Mouse (Mus musculus): ENCODE data around the gene Ppp2r3d. TPM values are rescaled to one million over a fixed set of nuclear protein-coding genes. Genes with fewer than 3 reads are reported as not detected.

The Ppp2r3d gene
- polyA plus RNA-seq, 2 experiments: 19.0 to 40.1 TPM

GRCm38 (mm10) chr9:124439403-124439847, 37.3 kb downstream of the Ppp2r3d start:
- Histone ChIP-seq H3K4me1 (replicated peaks; ENCODE audit: control insufficient read depth in 2 of 2, insufficient read depth in 2 of 2, low read length in 1 of 2) (no peaks in the 10 kb centered on the region), H3K36me3 (replicated peaks; ENCODE audit: control insufficient read depth, insufficient read depth, low read depth) (peaks cover 9% of the 10 kb centered on the region), H3K4me2 (ENCODE audit: low read depth) (no peak overlapping the region), H3K9me3 (ENCODE audit: control insufficient read depth, low read length) (peaks cover 17% of the 10 kb centered on the region), H3K27me3 (ENCODE audit: control insufficient read depth, insufficient read depth, low read length) (no peaks in the 10 kb centered on the region), H3K9ac (replicated peaks) (no peak overlapping the region), H3K4me3 (ENCODE audit: insufficient read depth in 1 of 2, low read depth in 2 of 2, low read length in 2 of 2) (no peak overlapping the region), H3K27ac (no peak overlapping the region)
- ATAC-seq (ENCODE audit: insufficient read depth) (peak; percentile 42), DNase-seq (ENCODE audit: low read depth in 3 of 3, low spot score in 3 of 3) (no peak)
- TF ChIP-seq CTCF (IDR thresholded peaks at IDR 0.05; ENCODE audit: low read depth) (no peak), EP300 (IDR thresholded peaks at IDR 0.05; ENCODE audit: low read depth) (no peak)
- 83% methylated on average over 13 of the region's 13 CpGs for WGBS (ENCODE audit: insufficient replicate concordance)

GRCm38 (mm10) chr9:124438686-124439346, 37.9 kb downstream of the Ppp2r3d start:
- H3K4me2 ChIP-seq (ENCODE audit: low read depth): no peak overlapping the region
- H3K4me3 ChIP-seq (ENCODE audit: insufficient read depth in 1 of 2, low read depth in 2 of 2, low read length in 2 of 2): no peak overlapping the region
- DNase-seq (ENCODE audit: low read depth in 3 of 3, low spot score in 3 of 3) (no peak), ATAC-seq (ENCODE audit: insufficient read depth) (peak; percentile 24)
- TF ChIP-seq EP300 (IDR thresholded peaks at IDR 0.05; ENCODE audit: low read depth) (no peak), CTCF (IDR thresholded peaks at IDR 0.05; ENCODE audit: low read depth) (no peak)
- H3K4me1 ChIP-seq (replicated peaks; ENCODE audit: control insufficient read depth in 2 of 2, insufficient read depth in 2 of 2, low read length in 1 of 2): no peaks in the 10 kb centered on the region
- 91% methylated on average over 22 of the region's 22 CpGs for WGBS (ENCODE audit: insufficient replicate concordance)
- H3K27ac ChIP-seq: no peak overlapping the region
- peaks cover 17% of the 10 kb centered on the region for H3K9me3 ChIP-seq (ENCODE audit: control insufficient read depth, low read length)
- no peak overlapping the region for H3K9ac ChIP-seq (replicated peaks)
- H3K36me3 ChIP-seq (replicated peaks; ENCODE audit: control insufficient read depth, insufficient read depth, low read depth): peaks cover 9% of the 10 kb centered on the region
- H3K27me3 ChIP-seq (ENCODE audit: control insufficient read depth, insufficient read depth, low read length): no peaks in the 10 kb centered on the region

- under 1% methylated on average over 47 of the region's 47 CpGs for whole genome bisulfite sequencing (ENCODE audit: insufficient replicate concordance)
- H3K27me3 ChIP-seq (ENCODE audit: control insufficient read depth, insufficient read depth, low read length): no peaks in the 10 kb centered on the region
Measured at GRCm38 (mm10) chr9:124425411-124425885, 51.2 kb downstream of the Ppp2r3d start.

GRCm38 (mm10) chr9:124424542-124425410, 51.9 kb downstream of the Ppp2r3d start:
- H3K4me2 ChIP-seq (ENCODE audit: low read depth): peak overlapping the region; percentile 79
- H3K36me3 ChIP-seq (replicated peaks; ENCODE audit: control insufficient read depth, insufficient read depth, low read depth): no peaks in the 10 kb centered on the region
- H3K27ac ChIP-seq: peak overlapping the region; percentile 82
- TF ChIP-seq CTCF (IDR thresholded peaks at IDR 0.05; ENCODE audit: low read depth): no peak
- peak; percentile 13; the same call in 1 of the 2 replicates for TF ChIP-seq EP300 (IDR thresholded peaks at IDR 0.05; ENCODE audit: low read depth)
- H3K27me3 ChIP-seq (ENCODE audit: control insufficient read depth, insufficient read depth, low read length): no peaks in the 10 kb centered on the region
- peak overlapping the region; percentile 59 for H3K9ac ChIP-seq (replicated peaks)
- peaks cover 0 to 3% of the 10 kb centered on the region in 2 experiments; a peak in 2 of 4 replicates for H3K4me1 ChIP-seq (replicated peaks; ENCODE audit: control insufficient read depth in 2 of 2, insufficient read depth in 2 of 2, low read length in 1 of 2)
- no peaks in the 10 kb centered on the region for H3K9me3 ChIP-seq (ENCODE audit: control insufficient read depth, low read length)
- peak overlapping the region; percentile 72 to 79 for H3K4me3 ChIP-seq (ENCODE audit: insufficient read depth in 1 of 2, low read depth in 2 of 2, low read length in 2 of 2)
- DNase-seq (ENCODE audit: low read depth in 3 of 3, low spot score in 3 of 3) (peak; percentile 75 to 84 (median 76)), ATAC-seq (ENCODE audit: insufficient read depth) (peak; percentile 31)
- WGBS (ENCODE audit: insufficient replicate concordance): under 1% methylated on average over 48 of the region's 48 CpGs

More at GRCm38 (mm10) chr9:124425411-124425885, 51.2 kb downstream of the Ppp2r3d start:
- DNase-seq (ENCODE audit: low read depth in 3 of 3, low spot score in 3 of 3) (peak; percentile 55 to 68 (median 56)), ATAC-seq (ENCODE audit: insufficient read depth) (peak; percentile 0; the same call in 1 of the 2 replicates)
- H3K4me1 ChIP-seq (replicated peaks; ENCODE audit: control insufficient read depth in 2 of 2, insufficient read depth in 2 of 2, low read length in 1 of 2): peaks cover 0 to 3% of the 10 kb centered on the region in 2 experiments; a peak in 2 of 4 replicates
- peak overlapping the region; percentile 44 for H3K27ac ChIP-seq
- H3K9me3 ChIP-seq (ENCODE audit: control insufficient read depth, low read length): no peaks in the 10 kb centered on the region
- peak; percentile 3; the same call in 1 of the 2 replicates for TF ChIP-seq EP300 (IDR thresholded peaks at IDR 0.05; ENCODE audit: low read depth)
- no peak for TF ChIP-seq CTCF (IDR thresholded peaks at IDR 0.05; ENCODE audit: low read depth)
- peak overlapping the region; percentile 79 for H3K4me2 ChIP-seq (ENCODE audit: low read depth)
- no peak overlapping the region for H3K9ac ChIP-seq (replicated peaks)
- no peaks in the 10 kb centered on the region for H3K36me3 ChIP-seq (replicated peaks; ENCODE audit: control insufficient read depth, insufficient read depth, low read depth)
- peak overlapping the region; percentile 72 to 79 for H3K4me3 ChIP-seq (ENCODE audit: insufficient read depth in 1 of 2, low read depth in 2 of 2, low read length in 2 of 2)

- peaks cover 0 to 3% of the 10 kb centered on the region in 2 experiments; a peak in 2 of 4 replicates for H3K4me1 ChIP-seq (replicated peaks; ENCODE audit: control insufficient read depth in 2 of 2, insufficient read depth in 2 of 2, low read length in 1 of 2)
- peak overlapping the region; percentile 72 to 79 for H3K4me3 ChIP-seq (ENCODE audit: insufficient read depth in 1 of 2, low read depth in 2 of 2, low read length in 2 of 2)
- TF ChIP-seq EP300 (IDR thresholded peaks at IDR 0.05; ENCODE audit: low read depth) (no peak), CTCF (IDR thresholded peaks at IDR 0.05; ENCODE audit: low read depth) (no peak)
- H3K36me3 ChIP-seq (replicated peaks; ENCODE audit: control insufficient read depth, insufficient read depth, low read depth): no peaks in the 10 kb centered on the region
- H3K27ac ChIP-seq: peak overlapping the region; percentile 82
- H3K9ac ChIP-seq (replicated peaks): peak overlapping the region; percentile 59
- no peak for ATAC-seq (ENCODE audit: insufficient read depth)
- no peak for DNase-seq (ENCODE audit: low read depth in 3 of 3, low spot score in 3 of 3)
- H3K27me3 ChIP-seq (ENCODE audit: control insufficient read depth, insufficient read depth, low read length): no peaks in the 10 kb centered on the region
- under 1% methylated on average over 27 of the region's 27 CpGs for WGBS (ENCODE audit: insufficient replicate concordance)
- no peaks in the 10 kb centered on the region for H3K9me3 ChIP-seq (ENCODE audit: control insufficient read depth, low read length)
- peak overlapping the region; percentile 79 for H3K4me2 ChIP-seq (ENCODE audit: low read depth)
Measured at GRCm38 (mm10) chr9:124424292-124424541, 52.5 kb downstream of the Ppp2r3d start.

All from liver, embryonic 14.5 days (tissue).